Comparison of ENCODE assay signal across 14 mouse cellular contexts in genomic region chr7:134775671-134776070, GRCm38 (mm10).
DNase-seq lines count a peak whose midpoint lies in the region; ATAC-seq and TF ChIP-seq lines count a peak whose summit lies in the region.
"Had no signal": no experiment of that assay in that cellular context is flagged by ENCODE, and none has a peak within 500 bp of the region (broad histone marks: within the 10 kb centered on the region; RNA-seq: fewer than 3 reads in every experiment).

No protein-coding gene starts in this region.

- peak overlapping the region; percentile 0; the same call in 1 of the 2 replicates for H3K27ac ChIP-seq in forebrain, embryonic 15.5 days (replicated peaks)
- H3K27ac ChIP-seq in forebrain, embryonic 16.5 days (ENCODE audit: low read length): no peak overlapping the region
- no peak overlapping the region; the same call in 1 of the 2 replicates for H3K27ac ChIP-seq in left cerebral cortex, adult 2 months
- H3K27ac ChIP-seq in stomach, postnatal 0 days (replicated peaks): no peak overlapping the region
- H3K27ac ChIP-seq in intestine, postnatal 0 days (ENCODE audit: low read depth, low read length): no peak overlapping the region
- H3K27ac ChIP-seq in liver, embryonic 12.5 days: no peak overlapping the region

- H3K27me3 ChIP-seq in forebrain, embryonic 15.5 days: no peaks in the 10 kb centered on the region
- H3K27me3 ChIP-seq in forebrain, embryonic 16.5 days (replicated peaks; ENCODE audit: control insufficient read depth, insufficient read depth, low read length): no peaks in the 10 kb centered on the region
- H3K27me3 ChIP-seq in stomach, postnatal 0 days (ENCODE audit: control insufficient read depth, insufficient read depth, low read length): no peaks in the 10 kb centered on the region
- no peaks in the 10 kb centered on the region for H3K27me3 ChIP-seq in intestine, postnatal 0 days (replicated peaks; ENCODE audit: control insufficient read depth, insufficient read depth, low read length)
- H3K27me3 ChIP-seq in liver, embryonic 12.5 days (replicated peaks): no peaks in the 10 kb centered on the region
- H3K27me3 ChIP-seq: midbrain, embryonic 12.5 days had no signal

- no peak; the same call in 1 of the 2 replicates for ATAC-seq in forebrain, embryonic 15.5 days (replicated peaks)
- no peak for ATAC-seq in forebrain, embryonic 16.5 days
- peak; percentile 76 for ATAC-seq in stomach, postnatal 0 days (ENCODE audit: low FRiP score, low TSS enrichment)
- ATAC-seq in intestine, postnatal 0 days: no peak
- ATAC-seq in liver, embryonic 12.5 days: no peak
- ATAC-seq: CD4-positive, CD25-positive, alpha-beta regulatory T cell, adult 4 months had no signal

- no peaks in the 10 kb centered on the region for H3K36me3 ChIP-seq in forebrain, embryonic 15.5 days
- no peaks in the 10 kb centered on the region for H3K36me3 ChIP-seq in forebrain, embryonic 16.5 days (ENCODE audit: control insufficient read depth, insufficient read depth)
- H3K36me3 ChIP-seq in stomach, postnatal 0 days (ENCODE audit: control insufficient read depth, insufficient read depth, low read length): peaks cover 18% of the 10 kb centered on the region
- H3K36me3 ChIP-seq in intestine, postnatal 0 days (ENCODE audit: control insufficient read depth, insufficient read depth): peaks cover 42% of the 10 kb centered on the region
- peaks cover 28% of the 10 kb centered on the region for H3K36me3 ChIP-seq in liver, embryonic 12.5 days

- H3K4me2 ChIP-seq in forebrain, embryonic 15.5 days (replicated peaks): no peak overlapping the region
- H3K4me2 ChIP-seq in forebrain, embryonic 16.5 days (ENCODE audit: low read length): no peak overlapping the region
- no peak overlapping the region for H3K4me2 ChIP-seq in stomach, postnatal 0 days (replicated peaks; ENCODE audit: low read depth)
- no peak overlapping the region for H3K4me2 ChIP-seq in intestine, postnatal 0 days (replicated peaks; ENCODE audit: low read depth)
- H3K4me2 ChIP-seq in liver, embryonic 12.5 days: no peak overlapping the region
- H3K4me2 ChIP-seq: hindbrain, embryonic 14.5 days; lung, embryonic 14.5 days; midbrain, embryonic 12.5 days had no signal

- H3K4me1 ChIP-seq in forebrain, embryonic 15.5 days: peaks cover 36% of the 10 kb centered on the region
- peaks cover 29% of the 10 kb centered on the region for H3K4me1 ChIP-seq in forebrain, embryonic 16.5 days (replicated peaks; ENCODE audit: control insufficient read depth, insufficient read depth, low read length)
- H3K4me1 ChIP-seq in stomach, postnatal 0 days (replicated peaks; ENCODE audit: control insufficient read depth, insufficient read depth): no peaks in the 10 kb centered on the region
- H3K4me1 ChIP-seq in intestine, postnatal 0 days (replicated peaks; ENCODE audit: control insufficient read depth, insufficient read depth, low read length): no peaks in the 10 kb centered on the region; the same call in 1 of the 2 replicates
- H3K4me1 ChIP-seq in liver, embryonic 12.5 days: no peaks in the 10 kb centered on the region

- 56% methylated on average over 10 of the region's 10 CpGs for WGBS in forebrain, embryonic 15.5 days
- WGBS in forebrain, embryonic 16.5 days: 51% methylated on average over 10 of the region's 10 CpGs
- WGBS in stomach, postnatal 0 days: 66% methylated on average over 10 of the region's 10 CpGs
- 81% methylated on average over 10 of the region's 10 CpGs for WGBS in intestine, postnatal 0 days
- WGBS in liver, embryonic 12.5 days (ENCODE audit: insufficient replicate concordance): 76% methylated on average over 10 of the region's 10 CpGs

- H3K9me3 ChIP-seq in forebrain, embryonic 15.5 days: no peaks in the 10 kb centered on the region
- H3K9me3 ChIP-seq in forebrain, embryonic 16.5 days (ENCODE audit: control insufficient read depth, low read length): no peaks in the 10 kb centered on the region
- H3K9me3 ChIP-seq in stomach, postnatal 0 days (ENCODE audit: control insufficient read depth, low read length): no peaks in the 10 kb centered on the region
- no peaks in the 10 kb centered on the region for H3K9me3 ChIP-seq in intestine, postnatal 0 days (ENCODE audit: control insufficient read depth)
- no peaks in the 10 kb centered on the region for H3K9me3 ChIP-seq in liver, embryonic 12.5 days (replicated peaks)
- H3K9me3 ChIP-seq: midbrain, embryonic 12.5 days had no signal

- peak; percentile 23 to 64 for DNase-seq in urinary bladder, adult 18-20 months (ENCODE audit: low spot score in 2 of 2)
- no peak for DNase-seq in urinary bladder, postnatal 10 days (ENCODE audit: low spot score)
- DNase-seq in left cerebral cortex, adult 2 months (ENCODE audit: extremely low spot score in 1 of 2, low spot score in 2 of 2): peak; percentile 61 to 67
- DNase-seq in stomach, postnatal 0 days (ENCODE audit: low spot score): peak; percentile 42
- DNase-seq: cerebellum, adult 8-10 months; lung, embryonic 14.5 days; retina, postnatal 1 day had no signal

- TF ChIP-seq EP300 in stomach, postnatal 0 days (optimal IDR thresholded peaks at IDR 0.05): no peak

- no peak for TF ChIP-seq CTCF in left cerebral cortex, adult 2 months (IDR thresholded peaks at IDR 0.05)
- TF ChIP-seq CTCF in stomach, postnatal 0 days (IDR thresholded peaks at IDR 0.05; ENCODE audit: low read depth): no peak
- no peak for TF ChIP-seq CTCF in intestine, postnatal 0 days (IDR thresholded peaks at IDR 0.05; ENCODE audit: low read depth)

- intact Hi-C loops in left cerebral cortex, adult 2 months (cut with DNase I): loop anchor here (2.0 to 10.0 kb wide), 3 partner anchors 49 to 391 kb away; partner anchors contain the start of genes D7Ertd443e and Fam196a

- no peak overlapping the region for H3K4me3 ChIP-seq in forebrain, embryonic 15.5 days
- H3K4me3 ChIP-seq in forebrain, embryonic 16.5 days (replicated peaks; ENCODE audit: low read length): no peak overlapping the region
- H3K4me3 ChIP-seq in left cerebral cortex, adult 2 months: no peak overlapping the region
- H3K4me3 ChIP-seq in stomach, postnatal 0 days (ENCODE audit: low read depth, low read length): no peak overlapping the region
- no peak overlapping the region for H3K4me3 ChIP-seq in intestine, postnatal 0 days (ENCODE audit: low read depth, low read length)
- H3K4me3 ChIP-seq in liver, embryonic 12.5 days: no peak overlapping the region
- H3K4me3 ChIP-seq: midbrain, embryonic 12.5 days had no signal

- H3K9ac ChIP-seq in forebrain, embryonic 15.5 days (replicated peaks): no peak overlapping the region
- no peak overlapping the region for H3K9ac ChIP-seq in forebrain, embryonic 16.5 days (replicated peaks; ENCODE audit: low read depth, low read length)
- no peak overlapping the region for H3K9ac ChIP-seq in stomach, postnatal 0 days (ENCODE audit: low read length)
- H3K9ac ChIP-seq in intestine, postnatal 0 days (ENCODE audit: low read depth, low read length): no peak overlapping the region
- no peak overlapping the region for H3K9ac ChIP-seq in liver, embryonic 12.5 days
- H3K9ac ChIP-seq: hindbrain, embryonic 14.5 days; lung, embryonic 14.5 days; midbrain, embryonic 12.5 days had no signal
